Mouse (Mus musculus) lung, postnatal 0 days (tissue): ENCODE results near the gene Gpr152. TPM values are rescaled to one million over a fixed set of nuclear protein-coding genes. Genes with fewer than 3 reads are reported as not detected.
A peak's percentile ranks its signal among the peaks of the same experiment; 100 is the strongest.

Experiments
- ATAC-seq: fragments of 200-750 bp; cut with Nextera tagmentation; 2 replicates; pipeline ENCODE4 v1.8.0; 2017; ENCODE audit warnings: moderate library complexity
- DNase-seq: peaks from one replicate; pipeline ENCODE4 v3.0.0-alpha.2; 2016; ENCODE audit warnings: low spot score
- H3K27ac ChIP-seq: fragments of 300-500 bp; sonication (generic); 2 replicates; pipeline ENCODE4 v1.5.1; 2014; ENCODE audit warnings: antibody characterized with exemption, mild to moderate bottlenecking, low read length, mixed read lengths
- H3K27me3 ChIP-seq: fragments of 300-500 bp; sonication (generic); replicated peaks from 2 replicates; pipeline ENCODE4 v1.6.1; 2014; ENCODE audit warnings: low read length, mixed read lengths; ENCODE audit not compliant: insufficient read depth
- H3K36me3 ChIP-seq: fragments of 300-500 bp; sonication (generic); 2 replicates; pipeline ENCODE4 v1.6.1; 2014; ENCODE audit warnings: low read length, mixed read lengths; ENCODE audit not compliant: insufficient read depth
- H3K4me1 ChIP-seq: fragments of 300-500 bp; sonication (generic); 2 replicates; pipeline ENCODE4 v1.6.1; 2014; ENCODE audit warnings: antibody characterized with exemption, low read depth, low read length, mixed read lengths; ENCODE audit not compliant: insufficient read depth
- H3K4me2 ChIP-seq: fragments of 300-500 bp; sonication (generic); replicated peaks from 2 replicates; pipeline ENCODE4 v1.6.1; 2014; ENCODE audit warnings: low read depth, mild to moderate bottlenecking, low read length, moderate library complexity, mixed read lengths
- H3K4me3 ChIP-seq: fragments of 300-500 bp; sonication (generic); 2 replicates; pipeline ENCODE4 v1.5.1; 2014; ENCODE audit warnings: low read depth, low read length
- H3K9ac ChIP-seq: fragments of 300-500 bp; sonication (generic); replicated peaks from 2 replicates; pipeline ENCODE4 v1.6.1; 2014; ENCODE audit warnings: low read depth, mild to moderate bottlenecking
- H3K9me3 ChIP-seq: fragments of 300-500 bp; sonication (generic); 2 replicates; pipeline ENCODE4 v1.6.1; 2016; ENCODE audit warnings: low read length, mixed read lengths
- CTCF ChIP-seq: IDR thresholded peaks from 2 replicates; pipeline ENCODE4 v1.5.1; 2016; ENCODE audit warnings: antibody characterized with exemption, mild to moderate bottlenecking
- EP300 ChIP-seq: IDR thresholded peaks from 2 replicates; pipeline ENCODE4 v1.6.1; 2016; ENCODE audit warnings: antibody characterized with exemption, mild to moderate bottlenecking, control low read depth
- WGBS: fragments of 180-500 bp; shearing (Covaris S2); extraction: QIAGEN DNeasy Blood & Tissue Kit; methylation state at CpG from one replicate; pipeline ENCODE4 v1.1.7; 2014; 5-methylcytosine and 5-hydroxymethylcytosine counted together
- polyA plus RNA-seq: library from polyadenylated mRNA; unstranded; fragments of >200 nt; fragmentation: Nextera tagmentation; extraction: Ambion mirVana; gene quantifications from 2 replicates; pipeline ENCODE4 v1.2.1, GENCODE M21; 2015

Gene Gpr152
- polyA plus RNA-seq, 1 experiment from 2014 or later = not detected

DNA sequence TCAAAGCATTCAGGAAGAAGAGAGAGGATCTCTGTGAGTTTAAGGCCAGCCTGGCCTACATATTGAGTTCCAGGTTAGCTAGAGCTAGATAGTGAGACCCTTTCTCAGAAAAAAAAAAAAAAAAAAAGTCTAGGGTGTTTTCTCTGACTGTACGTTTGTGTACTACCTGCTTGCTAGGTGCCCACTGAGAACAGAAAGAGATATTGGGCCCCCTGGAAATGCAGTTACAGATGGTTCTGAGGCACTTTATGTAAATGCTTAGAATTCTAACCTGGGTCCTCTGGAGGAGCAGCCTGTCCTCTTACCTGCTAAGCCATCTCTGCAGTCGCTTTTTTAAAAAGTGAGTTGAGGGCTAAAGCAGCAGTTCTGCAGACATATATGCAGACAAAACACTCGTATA, 43.8 kb upstream of the Gpr152 start:
- no peak for TF ChIP-seq CTCF
- no peak for TF ChIP-seq EP300
- WGBS = 68% methylated on average over 3 of the region's 3 CpGs
- Histone ChIP-seq H3K4me3 (no peak overlapping the region), H3K4me2 (no peak overlapping the region), H3K27me3 (peaks cover under 1% of the 10 kb centered on the region; the same call in 1 of the 2 replicates), H3K4me1 (peaks cover 19% of the 10 kb centered on the region; the same call in 1 of the 2 replicates), H3K36me3 (no peaks in the 10 kb centered on the region), H3K27ac (no peak overlapping the region), H3K9me3 (no peaks in the 10 kb centered on the region), H3K9ac (no peak overlapping the region)
- ATAC-seq = no peak
- no peak for DNase-seq

DNA sequence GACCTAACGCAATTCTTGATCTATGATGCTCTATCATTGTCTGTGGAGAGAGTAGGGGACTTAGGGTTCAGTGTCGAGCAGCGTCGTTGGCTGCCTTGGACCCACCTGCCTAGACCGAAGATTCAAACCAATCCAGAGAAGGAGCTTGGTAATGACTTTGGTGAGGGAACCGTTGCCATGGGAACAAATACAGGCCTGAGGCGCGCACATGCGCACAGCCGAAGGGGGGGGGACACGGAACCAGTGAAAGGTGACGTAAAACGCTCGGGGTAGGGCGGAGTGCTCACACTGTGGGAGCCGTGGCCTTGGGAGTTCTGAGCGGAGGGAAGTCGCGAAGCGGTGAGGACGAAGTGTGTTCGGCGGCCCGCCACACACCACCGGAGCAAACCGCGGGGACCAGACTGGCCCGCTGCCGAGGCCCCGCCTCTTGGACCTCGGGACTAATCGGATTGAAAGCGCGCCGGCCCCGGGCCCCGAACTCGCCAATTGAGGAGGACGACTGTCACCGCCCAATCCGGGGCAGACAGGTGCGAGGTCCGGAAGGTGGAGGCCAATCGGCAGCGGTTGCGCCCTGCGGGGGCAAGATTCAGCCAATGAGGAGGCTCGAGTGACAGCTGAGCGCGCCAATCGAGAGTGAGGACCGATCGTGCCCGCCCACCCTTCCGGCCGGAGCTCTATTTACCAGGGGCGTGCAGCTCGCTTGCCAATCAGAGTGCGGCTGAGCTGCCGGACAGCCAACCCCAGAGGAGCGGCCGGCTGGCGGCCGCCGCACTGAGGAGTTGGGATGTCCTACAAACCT, 42.7 kb upstream of the Gpr152 start, which contains the start of gene Cdk2ap2:
Gene Cdk2ap2, plus strand, starts transcription at position 541 of the 799 bp plus-strand sequence.
- TF ChIP-seq EP300 (0 out of 2 replicates have a peak, but pooled peaks have one; percentile 57), CTCF (no peak)
- ATAC-seq = peak; percentile 91
- peaks cover 19% of the 10 kb centered on the region; the same call in 1 of the 2 replicates for H3K4me1 ChIP-seq
- H3K4me3 ChIP-seq = peak within 1 kb of the TSS; percentile 53
- 1% methylated on average over 59 of the region's 65 CpGs for WGBS
- H3K9ac ChIP-seq = peak within 1 kb of the TSS; percentile 49
- H3K27ac ChIP-seq = peak within 1 kb of the TSS; percentile 94
- no peaks in the 10 kb centered on the region for H3K9me3 ChIP-seq
- H3K27me3 ChIP-seq = peaks cover 3% of the 10 kb centered on the region; the same call in 1 of the 2 replicates
- no peaks in the 10 kb centered on the region for H3K36me3 ChIP-seq
- peak; percentile 98 for DNase-seq
- peak within 1 kb of the TSS; percentile 55 for H3K4me2 ChIP-seq

DNA sequence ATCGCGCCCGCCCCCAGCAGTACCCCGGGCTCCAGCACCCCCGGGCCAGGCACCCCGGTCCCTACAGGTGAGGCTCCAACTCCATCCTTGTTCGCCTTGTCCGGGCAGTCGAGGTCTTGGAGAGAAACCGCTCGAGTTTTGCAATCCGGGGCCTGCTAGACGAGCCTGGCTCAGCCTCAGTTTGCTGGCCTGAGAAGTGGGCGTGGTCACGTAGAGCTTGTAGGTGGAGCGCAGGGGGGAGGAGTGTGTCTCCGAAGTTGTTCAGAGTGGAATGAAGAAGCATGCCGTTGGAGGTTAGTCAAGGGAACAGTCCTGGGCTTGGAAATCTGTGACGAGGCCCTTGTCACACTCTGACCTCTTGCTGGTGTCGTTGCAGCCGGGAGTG, 42.2 kb upstream of the Gpr152 start:
- Histone ChIP-seq H3K4me3 (peak overlapping the region; percentile 53), H3K4me2 (peak overlapping the region; percentile 55), H3K36me3 (no peaks in the 10 kb centered on the region), H3K9me3 (no peaks in the 10 kb centered on the region), H3K4me1 (peaks cover 19% of the 10 kb centered on the region; the same call in 1 of the 2 replicates), H3K27me3 (peaks cover 3% of the 10 kb centered on the region; the same call in 1 of the 2 replicates), H3K9ac (peak overlapping the region; percentile 35; the same call in 1 of the 2 replicates), H3K27ac (peak overlapping the region; percentile 94)
- WGBS = 1% methylated on average over 21 of the region's 21 CpGs
- TF ChIP-seq EP300 = peak; percentile 55; the same call in 1 of the 2 replicates
- TF ChIP-seq CTCF = no peak
- DNase-seq = peak; percentile 95
- ATAC-seq = peak; percentile 62

DNA sequence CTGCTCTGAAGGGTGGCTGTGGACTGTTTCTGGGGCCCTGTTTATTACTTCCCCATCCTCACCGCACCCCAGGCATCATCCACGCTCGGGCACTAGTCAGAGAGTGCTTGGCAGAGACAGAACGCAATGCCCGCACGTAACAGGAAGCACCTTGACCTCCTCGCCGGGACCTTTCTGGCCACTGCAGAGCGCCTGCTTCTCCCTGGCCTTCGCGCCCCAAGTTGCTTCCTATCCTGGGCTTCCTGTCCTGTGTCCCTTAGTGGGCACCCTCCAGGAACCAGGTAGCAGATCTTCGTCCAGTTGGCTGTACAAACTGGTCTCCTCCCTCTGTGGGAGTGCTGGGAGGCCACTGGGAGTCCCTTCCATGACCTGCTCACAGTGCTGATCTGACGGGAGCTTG, 41.2 kb upstream of the Gpr152 start:
- Histone ChIP-seq H3K4me3 (no peak overlapping the region), H3K27ac (peak overlapping the region; percentile 94), H3K9me3 (no peaks in the 10 kb centered on the region), H3K4me1 (peaks cover 19% of the 10 kb centered on the region; the same call in 1 of the 2 replicates), H3K4me2 (0 out of 2 replicates have a peak overlapping the region, but pooled peaks have one; percentile 55), H3K9ac (no peak overlapping the region), H3K36me3 (no peaks in the 10 kb centered on the region), H3K27me3 (peaks cover 3% of the 10 kb centered on the region; the same call in 1 of the 2 replicates)
- ATAC-seq = no peak
- WGBS = 67% methylated on average over 13 of the region's 13 CpGs
- DNase-seq = peak; percentile 28
- no peak for TF ChIP-seq EP300
- TF ChIP-seq CTCF = no peak

DNA sequence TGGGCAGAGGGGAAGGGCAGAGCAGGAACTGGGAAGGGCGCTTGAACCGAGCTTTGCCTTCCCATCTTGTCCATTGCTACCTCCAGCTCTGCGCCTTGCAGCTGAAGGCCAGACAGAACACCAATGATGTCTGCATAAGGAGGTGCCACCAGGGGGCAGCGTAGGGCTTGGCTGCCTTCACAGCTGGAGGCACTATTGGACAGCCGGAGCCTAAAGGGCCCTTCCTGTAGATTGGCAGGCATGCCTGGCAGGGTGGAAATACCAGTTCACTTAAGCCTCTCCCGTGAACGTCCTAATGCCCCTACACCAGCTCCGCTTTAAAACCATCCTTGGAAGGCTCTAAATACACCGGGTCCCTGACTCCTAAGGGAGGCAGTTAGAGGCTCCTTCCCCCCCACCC, 40.5 kb upstream of the Gpr152 start:
- no peaks in the 10 kb centered on the region for H3K36me3 ChIP-seq
- peak overlapping the region; percentile 94 for H3K27ac ChIP-seq
- peaks cover 19% of the 10 kb centered on the region; the same call in 1 of the 2 replicates for H3K4me1 ChIP-seq
- TF ChIP-seq EP300 (no peak), CTCF (peak; percentile 100)
- DNase-seq = peak; percentile 97
- peak; percentile 39 for ATAC-seq
- H3K4me3 ChIP-seq = 0 out of 2 replicates have a peak overlapping the region, but pooled peaks have one; percentile 50
- H3K27me3 ChIP-seq = peaks cover 3% of the 10 kb centered on the region; the same call in 1 of the 2 replicates
- H3K9me3 ChIP-seq = no peaks in the 10 kb centered on the region
- H3K9ac ChIP-seq = 0 out of 2 replicates have a peak overlapping the region, but pooled peaks have one; percentile 32
- 10% methylated on average over 9 of the region's 9 CpGs for WGBS
- H3K4me2 ChIP-seq = peak overlapping the region; percentile 76
